Mouse (Mus musculus) adrenal gland, postnatal 14 days (tissue): ENCODE measurements around the gene Ppia. TPM values are rescaled to one million over a fixed set of nuclear protein-coding genes. Genes with fewer than 3 reads are reported as not detected.
"Not testable (repeated sequence)": the region's sequence is repeated elsewhere in the genome, so short reads cannot be mapped to it uniquely, and the experiment has no call there.

Source experiments
- DNase-seq: peaks from one replicate; pipeline ENCODE4 v3.0.0; 2021; ENCODE audit warnings: mixed read lengths
- total RNA-seq: library from RNA; stranded (reverse); gene quantifications from 2 replicates; pipeline ENCODE4 v1.2.3, GENCODE M21; 2021

Gene Ppia
- total RNA-seq, 1 experiment from 2014 or later: 1,829 TPM

DNA sequence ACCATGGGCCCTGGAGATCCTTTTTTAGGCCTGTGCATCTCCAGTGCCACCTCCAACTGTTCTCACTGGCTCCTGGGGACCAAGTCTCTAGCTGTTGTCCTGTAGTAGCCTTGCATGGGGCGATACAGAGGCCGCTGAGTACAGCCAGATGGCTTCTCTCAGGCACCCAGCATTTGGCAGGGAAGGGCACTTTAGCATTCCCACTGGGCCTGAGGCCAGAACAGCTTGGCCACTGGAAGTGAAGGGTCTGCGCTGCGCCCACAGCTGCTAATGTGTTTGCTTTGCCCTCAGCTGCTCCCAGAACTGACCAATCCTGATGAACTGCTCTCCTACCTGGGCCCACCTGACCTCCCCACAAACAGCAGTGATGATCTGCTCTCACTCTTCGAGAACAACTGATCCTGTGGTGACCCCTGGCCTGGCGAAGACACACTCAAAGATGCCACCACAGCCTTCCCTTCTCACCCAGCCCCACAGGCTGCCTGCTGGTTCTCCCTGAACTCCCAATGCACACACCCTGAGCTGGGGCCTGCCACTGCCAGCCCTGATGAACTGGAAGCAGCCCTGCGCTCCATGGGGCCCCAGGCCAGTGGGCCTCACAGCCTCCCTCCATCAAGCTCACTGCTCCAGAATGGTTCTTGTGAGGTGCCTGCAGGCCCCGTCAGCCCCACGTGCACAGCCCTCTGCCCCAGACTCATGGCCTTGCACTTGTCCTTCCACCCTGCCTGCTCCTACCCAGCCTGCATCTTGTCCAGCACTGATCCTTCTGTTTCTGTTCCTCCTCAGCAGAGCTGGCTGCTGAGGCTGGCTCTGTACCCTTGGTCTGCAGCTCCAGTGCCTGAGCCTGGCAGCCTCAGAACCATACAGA, 10.3 kb upstream of the Ppia start:
- peak; percentile 51 for DNase-seq

GRCm38 (mm10) chr11:6405591-6406081, 9.6 kb upstream of the Ppia start:
- DNase-seq: peak; percentile 72

- peak; percentile 88 for DNase-seq
These were observed 8.7 kb upstream of the Ppia start for GRCm38 (mm10) chr11:6406251-6407161.

DNA sequence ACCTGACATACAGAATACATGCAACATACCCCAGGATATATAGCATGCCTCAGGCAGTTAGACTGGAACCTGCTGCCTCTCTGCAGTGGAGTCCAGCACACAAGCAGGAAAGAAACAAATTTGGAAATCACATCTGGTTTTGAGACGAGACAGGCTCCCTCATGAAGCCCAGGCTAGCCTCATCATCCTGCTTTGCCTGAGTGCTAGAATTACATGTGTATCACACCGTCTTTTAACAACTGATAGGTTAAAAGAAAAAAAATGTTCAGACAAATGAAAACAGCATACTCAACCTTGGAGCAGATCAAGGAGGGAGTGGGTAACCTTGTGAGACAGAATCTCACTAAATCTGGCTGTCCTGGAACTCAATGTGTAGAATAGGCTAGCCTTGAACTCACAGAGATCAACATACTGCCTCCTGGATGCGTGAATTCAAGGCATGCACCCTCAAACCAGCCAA, 8.1 kb upstream of the Ppia start:
- DNase-seq: no peak

- no peak for DNase-seq
These were observed 5.1 kb upstream of the Ppia start for GRCm38 (mm10) chr11:6410050-6410602.

GRCm38 (mm10) chr11:6410755-6411154, 4.5 kb upstream of the Ppia start:
- DNase-seq: not testable (repeated sequence)

DNA sequence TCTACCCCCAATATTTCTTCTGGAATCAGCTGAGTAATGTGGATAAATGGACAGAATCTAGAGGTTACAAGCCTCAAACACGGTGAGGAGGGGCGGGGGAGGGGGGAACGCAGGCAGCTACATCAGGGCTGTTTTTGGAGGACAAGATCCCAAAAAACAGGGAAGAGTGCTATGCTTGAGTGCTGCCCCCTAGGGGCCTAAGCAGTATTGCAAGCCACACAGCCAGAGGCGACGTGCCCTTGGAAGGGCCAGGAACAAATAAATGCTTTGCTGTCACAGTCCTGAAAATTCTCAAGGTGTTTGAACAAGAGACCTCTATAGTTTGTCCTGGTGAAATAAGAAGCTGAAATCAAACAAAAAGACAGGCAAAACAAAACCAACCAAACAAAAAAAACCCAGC, 3.6 kb upstream of the Ppia start:
- DNase-seq: peak; percentile 92

- no peak for DNase-seq
These were observed 2.0 kb upstream of the Ppia start for GRCm38 (mm10) chr11:6413264-6413663.

- DNase-seq: peak; percentile 99
These were observed 535 bp downstream of the Ppia start for GRCm38 (mm10) chr11:6415551-6416404.

DNA sequence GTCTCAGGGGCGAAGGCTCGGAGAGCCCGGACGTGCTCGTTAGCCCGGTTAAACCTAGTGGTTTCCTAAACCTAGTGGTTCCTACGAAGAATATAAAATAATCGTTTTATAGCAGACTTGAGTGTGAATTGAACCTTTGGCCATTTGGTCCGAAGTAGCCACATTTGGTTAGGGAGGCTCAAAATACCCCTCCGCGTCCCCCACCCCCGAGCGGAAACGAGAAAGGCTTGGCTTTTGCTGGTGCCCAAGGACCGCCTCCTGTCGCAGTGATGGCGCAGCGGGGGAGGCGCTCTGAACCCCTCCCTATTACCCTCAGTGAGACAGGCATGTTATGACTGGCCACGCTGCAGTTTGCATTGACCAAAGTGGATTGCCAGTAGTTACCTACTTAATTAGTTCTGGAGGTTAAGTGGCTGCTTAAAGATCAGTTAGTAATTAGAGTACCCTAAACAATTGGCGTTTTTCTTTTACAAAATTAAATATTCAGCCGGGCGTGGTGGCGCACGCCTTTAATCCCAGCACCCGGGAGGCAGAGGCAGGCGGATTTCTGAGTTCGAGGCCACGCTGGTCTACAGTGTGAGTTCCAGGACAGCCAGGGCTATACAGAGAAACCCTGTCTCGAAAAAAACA, 1.3 kb downstream of the Ppia start:
- peak; percentile 92 for DNase-seq

- DNase-seq: no peak
These were observed 1.8 kb downstream of the Ppia start for GRCm38 (mm10) chr11:6417069-6417468.

- DNase-seq: no peak
These were observed 2.2 kb downstream of the Ppia start for GRCm38 (mm10) chr11:6417490-6417889.

- no peak for DNase-seq
These were observed 3.5 kb downstream of the Ppia start for GRCm38 (mm10) chr11:6418751-6419150.

DNA sequence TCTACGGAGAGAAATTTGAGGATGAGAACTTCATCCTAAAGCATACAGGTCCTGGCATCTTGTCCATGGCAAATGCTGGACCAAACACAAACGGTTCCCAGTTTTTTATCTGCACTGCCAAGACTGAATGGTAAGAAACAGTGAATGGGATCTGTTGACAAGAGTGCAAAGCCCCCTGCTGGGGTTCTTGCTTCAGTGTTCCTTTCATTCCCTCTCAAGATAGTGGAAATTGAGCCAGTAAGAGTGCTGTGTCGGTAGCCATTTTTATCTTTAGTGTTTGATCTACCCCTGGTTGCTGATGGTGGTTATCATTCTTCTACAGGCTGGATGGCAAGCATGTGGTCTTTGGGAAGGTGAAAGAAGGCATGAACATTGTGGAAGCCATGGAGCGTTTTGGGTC, 3.9 kb downstream of the Ppia start:
- not testable (repeated sequence) for DNase-seq

GRCm38 (mm10) chr11:6420283-6420703, 5.0 kb downstream of the Ppia start:
- DNase-seq: no peak

GRCm38 (mm10) chr11:6420722-6421350, 5.6 kb downstream of the Ppia start:
- DNase-seq: no peak

- no peak for DNase-seq
These were observed 14.9 kb downstream of the Ppia start for GRCm38 (mm10) chr11:6430186-6430585.

DNA sequence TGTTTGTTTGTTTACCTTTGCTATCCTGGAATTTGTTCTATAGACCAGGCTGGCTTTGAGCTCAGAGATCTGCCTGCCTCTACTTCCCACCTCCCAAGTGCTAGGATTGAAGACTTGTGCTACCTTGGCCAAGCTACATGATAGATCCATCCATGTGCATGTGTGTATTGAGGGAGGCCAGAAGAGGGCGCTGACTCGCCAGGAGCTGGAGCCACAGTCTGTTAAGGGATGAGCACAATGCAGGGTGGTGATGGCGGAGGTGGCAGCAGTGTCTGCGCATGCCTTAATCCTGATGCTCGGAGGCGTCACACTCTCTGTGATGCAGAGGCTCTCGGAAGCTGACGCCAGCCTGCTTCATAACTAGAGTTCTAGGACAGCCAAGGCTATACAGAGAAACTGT, 21.2 kb downstream of the Ppia start:
- DNase-seq: peak; percentile 77

- no peak for DNase-seq
These were observed 22.4 kb downstream of the Ppia start for GRCm38 (mm10) chr11:6437667-6438066.

- no peak for DNase-seq
These were observed 24.9 kb downstream of the Ppia start for GRCm38 (mm10) chr11:6440171-6440570.
